Mouse (Mus musculus) kidney, embryonic 16.5 days (tissue): ENCODE measurements around the gene Zfp870. TPM values are rescaled to one million over a fixed set of nuclear protein-coding genes. Genes with fewer than 3 reads are reported as not detected.
"Not testable (repeated sequence)": the region's sequence is repeated elsewhere in the genome, so short reads cannot be mapped to it uniquely, and the experiment has no call there.

ENCODE experiments used
- ATAC-seq: fragments of 200-750 bp; cut with Nextera tagmentation; 2 replicates; pipeline ENCODE4 v1.8.0; 2017; ENCODE audit warnings: moderate TSS enrichment; ENCODE audit not compliant: low FRiP score, low TSS enrichment
- H3K27ac ChIP-seq: fragments of 300-500 bp; sonication (generic); 2 replicates; pipeline ENCODE4 v1.5.1; 2014; ENCODE audit warnings: low read length
- H3K27me3 ChIP-seq: fragments of 300-500 bp; sonication (generic); 2 replicates; pipeline ENCODE4 v1.6.1; 2014; ENCODE audit warnings: low read length, control low read depth, mixed read lengths; ENCODE audit not compliant: insufficient read depth
- H3K36me3 ChIP-seq: fragments of 300-500 bp; sonication (generic); 2 replicates; pipeline ENCODE4 v1.6.1; 2014; ENCODE audit warnings: low read length, control low read depth, mixed read lengths; ENCODE audit not compliant: insufficient read depth
- H3K4me1 ChIP-seq: fragments of 300-500 bp; sonication (generic); 2 replicates; pipeline ENCODE4 v1.6.1; 2014; ENCODE audit warnings: low read length, control low read depth, mixed read lengths; ENCODE audit not compliant: insufficient read depth
- H3K4me2 ChIP-seq: fragments of 300-500 bp; sonication (generic); replicated peaks from 2 replicates; pipeline ENCODE4 v1.6.1; 2014; ENCODE audit warnings: low read depth, low read length
- H3K4me3 ChIP-seq: fragments of 300-500 bp; sonication (generic); 2 replicates; pipeline ENCODE4 v1.5.1; 2014; ENCODE audit warnings: mild to moderate bottlenecking, low read length
- H3K9ac ChIP-seq: fragments of 300-500 bp; sonication (generic); replicated peaks from 2 replicates; pipeline ENCODE4 v1.6.1; 2014; ENCODE audit warnings: low read length
- H3K9me3 ChIP-seq: fragments of 300-500 bp; sonication (generic); 2 replicates; pipeline ENCODE4 v1.6.1; 2016; ENCODE audit warnings: low read length, control low read depth
- WGBS: fragments of 180-500 bp; shearing (Covaris S2); extraction: QIAGEN DNeasy Blood & Tissue Kit; methylation state at CpG from one replicate; pipeline ENCODE4 v1.1.7; 2014; 5-methylcytosine and 5-hydroxymethylcytosine counted together
- polyA plus RNA-seq: library from polyadenylated mRNA; unstranded; fragments of >200 nt; fragmentation: Nextera tagmentation; extraction: Ambion mirVana; gene quantifications from 2 replicates; pipeline ENCODE4 v1.2.1, GENCODE M21; 2015

Zfp870 gene
- polyA plus RNA-seq, 1 experiment from 2014 or later = 6.4 TPM

- 5% methylated on average over 22 of the region's 22 CpGs for WGBS
- no peaks in the 10 kb centered on the region for H3K27me3 ChIP-seq
- peak overlapping the region; percentile 49 for H3K4me2 ChIP-seq
- ATAC-seq = peak; percentile 71; the same call in 1 of the 2 replicates
- H3K9me3 ChIP-seq = no peaks in the 10 kb centered on the region
- H3K4me1 ChIP-seq = 0 out of 2 replicates have a peak, but pooled peaks cover 4% of the 10 kb centered on the region
- H3K27ac ChIP-seq = no peak overlapping the region
- H3K36me3 ChIP-seq = peaks cover 20% of the 10 kb centered on the region
- H3K4me3 ChIP-seq = peak overlapping the region; percentile 31
- H3K9ac ChIP-seq = peak overlapping the region; percentile 47; the same call in 1 of the 2 replicates
These were observed 13.8 kb downstream of the Zfp870 start for GRCm38 (mm10) chr17:32877471-32878171.

- Histone ChIP-seq H3K4me3 (no peak overlapping the region), H3K27ac (no peak overlapping the region), H3K27me3 (no peaks in the 10 kb centered on the region), H3K4me1 (0 out of 2 replicates have a peak, but pooled peaks cover 4% of the 10 kb centered on the region), H3K9ac (no peak overlapping the region), H3K4me2 (no peak overlapping the region), H3K9me3 (peaks cover 3% of the 10 kb centered on the region; the same call in 1 of the 2 replicates), H3K36me3 (no peaks in the 10 kb centered on the region)
- no peak for ATAC-seq
- WGBS = 75% methylated on average over 5 of the region's 5 CpGs
These were observed 18.7 kb downstream of the Zfp870 start for GRCm38 (mm10) chr17:32872696-32873095.

GRCm38 (mm10) chr17:32872091-32872490 is 19.4 kb downstream of the Zfp870 start:
- WGBS = 77% methylated on average over 4 of the region's 4 CpGs
- ATAC-seq = no peak

DNA sequence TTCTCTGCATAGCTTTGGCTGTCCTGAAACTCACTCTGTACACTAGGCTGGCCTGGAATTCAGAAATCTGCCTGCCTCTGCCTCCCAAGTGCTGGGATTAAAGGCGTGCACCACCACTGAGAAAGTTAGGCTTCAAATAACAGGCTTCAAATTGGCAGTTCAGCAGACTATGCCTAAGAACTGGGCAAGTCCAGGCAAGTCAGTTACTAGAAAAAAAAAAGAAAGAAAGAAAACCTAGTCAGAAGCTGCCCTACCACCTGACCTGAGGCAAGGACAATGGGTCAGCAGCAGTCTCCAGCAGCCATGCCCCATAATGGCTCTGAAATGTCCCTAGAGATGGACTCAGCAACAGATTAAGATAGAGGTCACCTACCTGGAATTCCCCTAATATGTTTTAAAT is 20.0 kb downstream of the Zfp870 start:
- no peaks in the 10 kb centered on the region for H3K36me3 ChIP-seq
- H3K27me3 ChIP-seq = no peaks in the 10 kb centered on the region
- no peak overlapping the region for H3K4me3 ChIP-seq
- no peak overlapping the region for H3K9ac ChIP-seq
- ATAC-seq = no peak
- no peak overlapping the region for H3K27ac ChIP-seq
- H3K9me3 ChIP-seq = peaks cover 3% of the 10 kb centered on the region; the same call in 1 of the 2 replicates
- 92% methylated on average over 1 of the region's 1 CpGs for WGBS
- no peaks in the 10 kb centered on the region for H3K4me1 ChIP-seq
- no peak overlapping the region for H3K4me2 ChIP-seq

More at GRCm38 (mm10) chr17:32872091-32872490, 19.4 kb downstream of the Zfp870 start:
- H3K4me1 ChIP-seq = no peaks in the 10 kb centered on the region
- no peaks in the 10 kb centered on the region for H3K36me3 ChIP-seq
- H3K9me3 ChIP-seq = peaks cover 3% of the 10 kb centered on the region; the same call in 1 of the 2 replicates
- no peak overlapping the region for H3K4me3 ChIP-seq
- no peak overlapping the region for H3K27ac ChIP-seq
- H3K9ac ChIP-seq = no peak overlapping the region
- no peak overlapping the region for H3K4me2 ChIP-seq
- no peaks in the 10 kb centered on the region for H3K27me3 ChIP-seq

DNA sequence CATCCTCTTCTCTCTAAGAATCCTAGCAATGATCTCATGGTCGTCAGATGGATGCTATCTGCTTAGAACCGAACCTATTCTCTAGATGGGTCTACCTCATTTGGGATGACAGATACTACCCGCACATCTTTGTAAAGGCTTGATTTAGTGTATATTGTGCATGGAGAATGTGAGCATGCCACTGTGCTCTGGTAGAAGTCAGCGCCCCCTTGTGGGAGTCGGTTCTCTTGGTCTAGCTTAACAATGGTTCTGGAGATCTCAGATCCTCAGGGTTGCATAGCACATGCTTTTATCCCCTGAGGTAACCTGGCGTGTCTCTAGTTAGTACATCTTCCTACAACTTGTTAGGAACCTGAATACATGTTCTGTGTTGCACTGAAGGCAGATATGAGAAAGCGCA is 24.2 kb downstream of the Zfp870 start:
- H3K4me1 ChIP-seq, H3K9ac ChIP-seq, H3K4me3 ChIP-seq, H3K27ac ChIP-seq, H3K27me3 ChIP-seq, H3K4me2 ChIP-seq, H3K9me3 ChIP-seq, ATAC-seq, H3K36me3 ChIP-seq: not testable (repeated sequence)
- 60% methylated on average over 3 of the region's 7 CpGs for WGBS

DNA sequence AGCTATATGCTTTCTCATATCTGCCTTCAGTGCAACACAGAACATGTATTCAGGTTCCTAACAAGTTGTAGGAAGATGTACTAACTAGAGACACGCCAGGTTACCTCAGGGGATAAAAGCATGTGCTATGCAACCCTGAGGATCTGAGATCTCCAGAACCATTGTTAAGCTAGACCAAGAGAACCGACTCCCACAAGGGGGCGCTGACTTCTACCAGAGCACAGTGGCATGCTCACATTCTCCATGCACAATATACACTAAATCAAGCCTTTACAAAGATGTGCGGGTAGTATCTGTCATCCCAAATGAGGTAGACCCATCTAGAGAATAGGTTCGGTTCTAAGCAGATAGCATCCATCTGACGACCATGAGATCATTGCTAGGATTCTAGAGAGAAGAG is 34.7 kb downstream of the Zfp870 start:
- WGBS = 60% methylated on average over 2 of the region's 6 CpGs
- not testable (repeated sequence) for ATAC-seq, H3K4me3 ChIP-seq, H3K27ac ChIP-seq, H3K36me3 ChIP-seq, H3K4me1 ChIP-seq, H3K9ac ChIP-seq, H3K27me3 ChIP-seq, H3K9me3 ChIP-seq, H3K4me2 ChIP-seq

DNA sequence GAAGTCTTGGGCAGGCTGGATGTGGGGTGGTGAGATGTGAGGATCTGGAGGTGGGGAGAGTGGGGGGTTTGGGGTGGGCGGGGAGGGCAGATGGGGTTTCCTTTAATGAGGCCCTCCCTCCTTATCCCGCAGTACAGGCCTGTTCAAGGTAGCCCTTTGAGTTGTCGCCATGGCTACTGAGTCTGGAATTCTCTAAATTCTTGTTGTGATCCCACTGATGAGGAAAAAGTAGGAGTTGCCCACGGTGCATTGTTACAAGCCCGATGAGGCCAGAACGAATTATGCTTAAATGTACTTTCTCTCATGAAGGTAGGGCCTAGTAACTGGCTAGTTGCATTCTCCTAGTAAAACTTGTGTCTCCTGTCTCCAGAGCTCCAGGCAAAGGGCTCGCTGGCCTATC is 39.9 kb downstream of the Zfp870 start:
- no peaks in the 10 kb centered on the region for H3K27me3 ChIP-seq
- no peak for ATAC-seq
- H3K4me3 ChIP-seq = no peak overlapping the region
- H3K9me3 ChIP-seq = peaks cover 2% of the 10 kb centered on the region; the same call in 1 of the 2 replicates
- 55% methylated on average over 7 of the region's 7 CpGs for WGBS
- H3K4me1 ChIP-seq = no peaks in the 10 kb centered on the region
- no peaks in the 10 kb centered on the region for H3K36me3 ChIP-seq
- no peak overlapping the region for H3K9ac ChIP-seq
- no peak overlapping the region for H3K27ac ChIP-seq
- H3K4me2 ChIP-seq = no peak overlapping the region

DNA sequence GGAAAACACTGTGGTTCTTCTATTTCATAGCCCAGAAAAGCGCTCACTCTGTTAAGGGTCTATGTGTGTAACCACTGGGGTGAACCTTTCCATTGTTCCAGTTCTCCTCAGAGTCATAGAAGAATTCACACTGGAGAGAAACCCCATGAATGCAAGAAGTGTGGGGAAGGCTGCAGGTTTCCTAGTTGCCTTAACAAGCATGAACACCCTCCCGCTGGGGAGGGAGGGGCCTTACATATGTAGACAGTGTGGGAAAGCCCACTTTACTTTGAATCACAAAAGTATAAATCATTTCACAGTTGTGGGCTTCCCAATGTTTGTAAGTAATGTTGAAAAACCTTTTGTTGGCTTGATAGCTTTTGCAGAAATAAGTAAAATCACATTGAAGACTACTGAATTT is 50.1 kb downstream of the Zfp870 start:
- Histone ChIP-seq H3K27ac (no peak overlapping the region), H3K4me2 (no peak overlapping the region), H3K4me1 (peaks cover 10% of the 10 kb centered on the region; the same call in 1 of the 2 replicates), H3K9ac (no peak overlapping the region), H3K27me3 (no peaks in the 10 kb centered on the region), H3K36me3 (no peaks in the 10 kb centered on the region), H3K4me3 (no peak overlapping the region), H3K9me3 (peaks cover 12% of the 10 kb centered on the region; the same call in 1 of the 2 replicates)
- no peak for ATAC-seq
- 83% methylated on average over 2 of the region's 2 CpGs for WGBS

DNA sequence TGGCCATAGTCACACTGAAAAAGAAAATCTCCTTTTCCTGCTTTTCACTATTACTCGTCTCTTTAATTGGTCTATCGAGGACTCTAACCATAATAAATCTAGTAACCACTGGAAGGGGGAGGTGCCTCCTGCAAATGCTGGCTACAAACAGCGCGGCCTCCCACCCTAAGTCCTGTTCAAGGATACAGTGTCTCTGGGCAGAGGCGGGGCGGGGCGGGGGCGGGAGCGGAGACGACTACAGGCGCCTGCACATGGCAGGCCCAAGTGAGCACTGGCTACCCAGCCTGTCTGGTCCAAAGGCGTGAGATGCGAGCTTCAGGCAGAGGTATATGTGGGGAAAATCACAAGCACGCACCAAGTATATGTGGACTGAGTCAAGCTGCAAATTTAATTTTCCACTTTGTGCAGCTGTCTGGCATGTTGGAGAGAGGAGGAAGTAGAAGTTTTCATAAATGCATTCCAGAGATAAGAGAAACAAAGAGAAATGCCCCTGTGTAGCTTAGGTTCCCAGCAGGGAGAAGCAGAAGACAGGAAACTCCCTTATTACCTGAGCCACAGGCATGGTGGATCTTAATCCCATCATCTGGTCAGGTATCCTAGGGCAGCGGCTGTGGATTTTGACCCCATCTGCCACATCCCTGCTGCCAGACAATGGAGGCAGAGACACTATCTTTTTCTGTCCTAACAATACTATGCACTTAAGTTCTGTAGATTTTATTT is 52.2 kb downstream of the Zfp870 start:
- H3K4me2 ChIP-seq = peak overlapping the region; percentile 37
- WGBS = 23% methylated on average over 15 of the region's 15 CpGs
- no peak overlapping the region for H3K27ac ChIP-seq

More for the DNA sequence above, 52.2 kb downstream of the Zfp870 start:
- Histone ChIP-seq H3K4me3 (no peak overlapping the region), H3K27me3 (no peaks in the 10 kb centered on the region), H3K9me3 (peaks cover 11% of the 10 kb centered on the region; the same call in 1 of the 2 replicates), H3K36me3 (no peaks in the 10 kb centered on the region), H3K9ac (0 out of 2 replicates have a peak overlapping the region, but pooled peaks have one; percentile 25), H3K4me1 (peaks cover 10% of the 10 kb centered on the region; the same call in 1 of the 2 replicates)
- ATAC-seq = peak; percentile 86
